9 mouse cellular contexts compared by ENCODE assay signal in the genomic region with DNA sequence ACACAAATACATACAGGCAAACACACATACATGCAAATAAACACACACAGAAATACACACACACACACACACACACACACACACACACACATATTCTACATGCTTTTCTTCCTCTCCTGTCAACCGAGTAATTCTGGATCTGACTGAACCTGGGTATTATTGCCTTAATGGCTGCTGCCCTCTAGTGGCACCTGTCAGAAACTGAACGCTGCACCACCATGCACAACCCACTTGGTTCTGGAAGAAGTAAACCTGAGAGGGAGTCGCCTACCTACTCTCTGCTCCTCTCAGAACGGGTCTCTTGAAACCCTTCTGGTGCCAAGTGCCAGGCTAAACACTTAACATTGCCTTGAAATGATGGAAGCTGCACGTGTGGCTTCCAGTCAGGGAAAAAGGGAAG. TPM values are rescaled to one million over a fixed set of nuclear protein-coding genes. Genes with fewer than 3 reads are reported as not detected.
DNase-seq lines count a peak whose midpoint lies in the region; ATAC-seq lines count a peak whose summit lies in the region.
"Had no signal": no experiment of that assay in that cellular context is flagged by ENCODE, and none has a peak within 500 bp of the region (broad histone marks: within the 10 kb centered on the region; RNA-seq: fewer than 3 reads in every experiment).

No protein-coding gene starts in this region.

- DNase-seq in CD4-positive, CD25-positive, alpha-beta regulatory T cell, adult 2 months (ENCODE audit: low read depth, low spot score), result peak; percentile 87
- peak; percentile 84 for DNase-seq in ZHBTc4 (ENCODE audit: low read depth, low spot score)
- DNase-seq in gastrocnemius, postnatal 14 days, result peak; percentile 66
- peak; percentile 82 for DNase-seq in kidney, postnatal 14 days
- peak; percentile 85 for DNase-seq in naive thymus-derived CD4-positive, alpha-beta T cell, adult 2 months (ENCODE audit: low read depth)
- peak; percentile 82 for DNase-seq in testis, postnatal 10 days (ENCODE audit: low spot score)

- intact Hi-C loops in gastrocnemius, postnatal 14 days (cut with DNase I; ENCODE audit: low total_unique reads), result loop anchor here (10.0 kb wide), 1 partner anchor 314 kb away; no protein-coding TSS in a partner anchor

- H3K27me3 ChIP-seq in liver, embryonic 12.5 days (replicated peaks), result peaks cover 39% of the 10 kb centered on the region

- ATAC-seq in common myeloid progenitor, adult 5-6 weeks (replicated peaks; ENCODE audit: low read depth, poor library complexity, severe bottlenecking), result peak; percentile 74
- peak; percentile 28; the same call in 1 of the 2 replicates for ATAC-seq in liver, embryonic 12.5 days

- no peaks in the 10 kb centered on the region for H3K9me3 ChIP-seq in liver, embryonic 12.5 days (replicated peaks)
- H3K9me3 ChIP-seq: heart, embryonic 15.5 days had no signal

- H3K4me2 ChIP-seq in liver, embryonic 12.5 days, result no peak overlapping the region
- H3K4me2 ChIP-seq: heart, embryonic 15.5 days had no signal

- no peak overlapping the region for H3K9ac ChIP-seq in liver, embryonic 12.5 days
- H3K9ac ChIP-seq: heart, embryonic 15.5 days had no signal

- no peak overlapping the region for H3K4me3 ChIP-seq in liver, embryonic 12.5 days
- H3K4me3 ChIP-seq: heart, embryonic 15.5 days had no signal

- 1% methylated on average over 5 of the region's 5 CpGs for WGBS in liver, embryonic 12.5 days (ENCODE audit: insufficient replicate concordance)

- H3K4me1 ChIP-seq in liver, embryonic 12.5 days, result peaks cover 26% of the 10 kb centered on the region

- H3K36me3 ChIP-seq in liver, embryonic 12.5 days, result no peaks in the 10 kb centered on the region
- H3K36me3 ChIP-seq: heart, embryonic 15.5 days had no signal

- no peak overlapping the region for H3K27ac ChIP-seq in liver, embryonic 12.5 days
- H3K27ac ChIP-seq: heart, embryonic 15.5 days had no signal

RNA-seq across cellular contexts. Expression of a gene that starts 11.7 kb away (rescaled TPM):
- not detected in 2 replicates for total RNA-seq in common myeloid progenitor, adult 5-6 weeks (2017)
- 100 to 1,000 TPM; 197 to 203 TPM for total RNA-seq in gastrocnemius, postnatal 14 days (2021)
- 2.6 and 3.1 TPM in 2 replicates for polyA plus RNA-seq in liver, embryonic 12.5 days (2016; fragmentation: Nextera tagmentation; extraction: Ambion mirVana)

RNA-seq across cellular contexts. Expression of a gene that starts 30.2 kb away (rescaled TPM):
- total RNA-seq in common myeloid progenitor, adult 5-6 weeks (2017), result 87.7 and 93.6 TPM in 2 replicates
- 10 to 100 TPM; 19.7 to 44.2 TPM for total RNA-seq in gastrocnemius, postnatal 14 days (2021)
- 78.2 and 80.8 TPM in 2 replicates for polyA plus RNA-seq in liver, embryonic 12.5 days (2016; fragmentation: Nextera tagmentation; extraction: Ambion mirVana)

Comparison
In these comparisons a context has a peak if more than half of its experiments do, and no peak if none do; other contexts are left out.
1. RNA of a gene that starts 11.7 kb away (total RNA-seq): 197 to 203 TPM in gastrocnemius, postnatal 14 days; not detected in common myeloid progenitor, adult 5-6 weeks; every median in the first group is over 100 times any median in the second.
2. Peak in every context shown above with its lines, with median percentiles within 50 percentile points of each other: DNase-seq.